ENCODE assay signal across 18 mouse cellular contexts in genomic region chr13:37773476-37773875, GRCm38 (mm10).
"Had no signal": no experiment of that assay in that cellular context is flagged by ENCODE, and none has a peak within 500 bp of the region (broad histone marks: within the 10 kb centered on the region; RNA-seq: fewer than 3 reads in every experiment).

No protein-coding gene starts in this region.

- H3K27me3 ChIP-seq: megakaryocyte, embryonic 14.5 days had no signal

- H3K4me2 ChIP-seq: limb, embryonic 13.5 days; liver, embryonic 12.5 days; liver, embryonic 15.5 days; lung, embryonic 15.5 days; midbrain, embryonic 13.5 days had no signal

- H3K27ac ChIP-seq: kidney, postnatal 0 days; layer of hippocampus, adult 2 months; limb, embryonic 10.5 days; limb, embryonic 13.5 days; liver, embryonic 12.5 days; liver, embryonic 15.5 days; lung, embryonic 15.5 days; midbrain, embryonic 10.5 days; midbrain, embryonic 13.5 days had no signal

- ATAC-seq: liver, embryonic 12.5 days; midbrain, embryonic 13.5 days; midbrain, embryonic 16.5 days had no signal

- H3K36me3 ChIP-seq: limb, embryonic 10.5 days; limb, embryonic 13.5 days; liver, embryonic 12.5 days; liver, embryonic 15.5 days; lung, embryonic 15.5 days; midbrain, embryonic 10.5 days; midbrain, embryonic 13.5 days had no signal

- H3K9me3 ChIP-seq: limb, embryonic 10.5 days; limb, embryonic 13.5 days; liver, embryonic 12.5 days; liver, embryonic 15.5 days; lung, embryonic 15.5 days; megakaryocyte, embryonic 14.5 days; midbrain, embryonic 10.5 days; midbrain, embryonic 13.5 days had no signal

- H3K9ac ChIP-seq: limb, embryonic 13.5 days; liver, embryonic 12.5 days; liver, embryonic 15.5 days; lung, embryonic 15.5 days; midbrain, embryonic 13.5 days had no signal

- H3K4me3 ChIP-seq: layer of hippocampus, adult 2 months; limb, embryonic 10.5 days; limb, embryonic 13.5 days; liver, embryonic 12.5 days; liver, embryonic 15.5 days; lung, embryonic 15.5 days; megakaryocyte, embryonic 14.5 days; midbrain, embryonic 10.5 days; midbrain, embryonic 13.5 days had no signal

- DNase-seq: kidney, postnatal 25 days; layer of hippocampus, adult 9-11 months; liver; lung, adult 18-20 months; lung, postnatal 10 days; lung, postnatal 36 days; thymus, postnatal 4 days had no signal
